Mouse (Mus musculus): Measurements from ENCODE around the gene 1810043G02Rik.
"Not testable (repeated sequence)": the region's sequence is repeated elsewhere in the genome, so short reads cannot be mapped to it uniquely, and the experiment has no call there.

The 1810043G02Rik gene

GRCm38 (mm10) chr10:78005791-78006438 is 27.6 kb downstream of the 1810043G02Rik start:
- no peak for DNase-seq

- DNase-seq = no peak
Observed at GRCm38 (mm10) chr10:78007203-78007602, 28.9 kb downstream of the 1810043G02Rik start.

DNA sequence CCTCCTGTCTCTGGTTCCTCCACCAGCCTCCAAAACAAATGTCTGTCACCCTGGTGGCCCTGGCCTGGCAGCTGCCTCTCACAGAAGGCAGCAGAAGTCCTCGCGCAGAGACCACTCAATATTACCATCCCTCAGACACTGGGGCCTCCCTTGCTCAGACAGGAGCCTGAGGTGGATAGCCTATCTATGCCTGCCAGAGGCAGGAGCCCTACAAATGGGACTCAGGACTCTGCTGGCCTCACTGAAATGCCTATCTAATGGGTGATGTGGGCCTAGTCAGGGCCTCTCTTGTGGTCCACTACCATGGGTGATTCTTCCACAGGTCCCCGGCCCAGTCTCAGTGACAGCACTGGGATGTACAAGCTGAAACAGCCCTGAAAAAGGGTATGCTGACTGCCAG is 29.8 kb downstream of the 1810043G02Rik start:
- no peak for DNase-seq

DNA sequence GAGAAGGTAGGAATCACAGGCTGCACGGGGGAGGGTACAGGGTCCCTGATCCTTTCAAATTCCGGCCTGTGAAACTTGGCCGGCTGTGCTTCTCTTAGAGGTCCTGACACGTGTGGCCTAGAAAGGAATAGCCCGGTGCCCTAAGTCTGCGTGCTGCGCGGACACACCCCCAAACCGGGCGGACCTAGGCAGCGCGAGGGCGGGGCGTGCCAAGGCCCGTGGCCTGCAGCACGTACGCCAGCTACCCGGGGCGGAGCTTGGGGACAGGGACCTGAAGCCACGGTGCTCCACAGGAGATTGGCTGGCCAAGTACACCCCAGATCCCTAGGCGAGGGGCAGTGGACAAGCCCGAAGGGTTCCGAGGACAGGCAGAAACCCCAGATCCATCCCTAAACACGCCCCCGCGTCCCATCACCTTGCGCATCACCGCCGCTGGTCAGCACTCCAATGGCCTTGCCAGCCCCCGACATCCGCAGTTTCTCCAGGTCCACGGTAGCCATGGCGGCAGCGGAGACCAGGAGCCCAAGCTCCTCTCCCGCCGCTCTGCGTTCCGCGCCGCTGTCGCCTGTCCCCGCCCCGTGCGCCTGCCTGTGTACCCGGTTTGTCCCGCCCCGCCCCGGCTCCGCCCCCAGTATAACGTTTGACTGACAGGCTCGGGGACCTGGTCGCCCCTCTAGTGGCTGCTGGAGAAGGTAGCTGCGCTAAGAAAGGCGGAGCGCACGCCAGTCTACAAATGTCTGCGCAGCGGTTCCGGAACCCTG is 31.0 kb downstream of the 1810043G02Rik start:
- DNase-seq = peak; percentile 94

DNA sequence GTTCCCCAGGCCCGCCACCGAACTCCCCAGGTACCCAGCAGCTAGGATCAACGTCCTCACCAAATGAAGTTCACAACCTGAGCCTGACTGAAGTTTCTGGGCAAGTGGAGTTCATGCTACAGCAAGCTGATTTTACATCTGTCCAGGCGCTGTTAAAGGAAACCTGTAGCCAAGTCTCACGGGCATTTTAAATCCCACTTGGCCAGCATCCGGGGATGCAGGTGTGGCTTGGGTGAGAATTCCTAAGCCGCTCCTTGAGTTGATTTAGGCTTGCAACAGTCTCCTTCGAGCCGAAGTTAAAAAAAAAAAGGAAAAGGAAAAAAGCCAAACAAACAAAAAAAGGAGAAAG is 31.6 kb downstream of the 1810043G02Rik start, which contains the start of gene Pfkl:
Gene Pfkl (minus strand): TSS at position 139 of the 349 bp plus-strand sequence.
- no peak for DNase-seq

GRCm38 (mm10) chr10:78010335-78010734 is 32.0 kb downstream of the 1810043G02Rik start:
- DNase-seq = no peak

DNA sequence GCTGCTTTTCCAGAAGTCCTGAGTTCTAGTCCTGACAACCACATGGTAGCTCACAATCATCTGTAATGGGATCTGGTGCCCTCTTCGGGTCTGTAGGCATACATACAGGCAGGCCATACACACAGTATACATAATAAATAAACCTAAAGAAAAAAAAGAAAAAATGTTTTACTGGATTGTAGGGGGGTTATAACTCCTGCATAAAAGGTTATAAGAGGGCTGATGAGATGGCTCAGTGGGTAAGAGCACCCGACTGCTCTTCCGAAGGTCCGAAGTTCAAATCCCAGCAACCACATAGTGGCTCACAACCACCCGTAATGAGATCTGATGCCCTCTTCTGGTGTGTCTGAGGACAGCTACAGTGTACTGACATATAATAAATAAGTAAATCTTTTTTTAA is 32.8 kb downstream of the 1810043G02Rik start:
- DNase-seq = not testable (repeated sequence)

DNA sequence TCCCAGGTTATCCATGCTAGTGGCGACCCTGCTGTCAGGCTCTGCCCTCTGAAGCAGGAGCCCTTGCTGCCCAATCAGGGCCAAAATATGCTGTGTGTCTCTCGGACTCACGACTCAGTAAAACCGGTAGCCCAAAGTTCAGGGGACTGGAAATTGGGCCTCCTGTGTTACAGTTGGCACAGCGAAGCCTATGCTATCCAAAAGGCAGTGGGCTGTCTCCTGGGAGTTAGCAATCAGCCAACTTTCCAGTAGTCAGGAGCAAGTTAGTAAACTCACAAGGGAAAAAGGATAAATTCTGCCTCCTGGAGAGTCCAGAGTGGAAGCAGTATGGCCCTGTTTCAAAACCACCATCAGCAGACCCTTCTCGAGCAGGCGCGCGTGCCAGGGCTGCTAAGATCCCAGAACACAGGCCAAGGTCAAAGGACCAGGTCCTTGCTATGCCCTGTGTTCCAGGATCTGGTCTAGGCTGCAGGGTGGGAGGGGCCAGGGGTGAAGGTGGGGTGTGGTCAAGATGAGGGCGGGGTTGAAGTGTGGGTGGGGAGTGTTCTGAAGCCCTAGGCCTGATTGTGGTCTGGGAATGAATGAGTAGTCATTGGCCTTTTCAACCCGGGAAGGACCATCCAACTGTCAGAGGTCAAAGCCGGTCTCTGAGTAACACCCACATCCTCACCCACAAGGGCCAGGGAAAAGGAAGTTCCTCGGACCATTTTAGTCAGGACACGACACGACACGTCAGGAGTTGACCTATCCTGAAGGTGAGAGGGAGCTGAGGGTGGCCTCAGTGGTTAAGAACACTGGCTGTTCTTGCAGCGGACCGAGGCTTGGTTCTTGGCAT is 34.6 kb downstream of the 1810043G02Rik start:
- DNase-seq = no peak

- DNase-seq = no peak
Observed at GRCm38 (mm10) chr10:78015489-78015888, 37.2 kb downstream of the 1810043G02Rik start.

- DNase-seq = no peak
Observed at GRCm38 (mm10) chr10:78016366-78016765, 38.0 kb downstream of the 1810043G02Rik start.

DNA sequence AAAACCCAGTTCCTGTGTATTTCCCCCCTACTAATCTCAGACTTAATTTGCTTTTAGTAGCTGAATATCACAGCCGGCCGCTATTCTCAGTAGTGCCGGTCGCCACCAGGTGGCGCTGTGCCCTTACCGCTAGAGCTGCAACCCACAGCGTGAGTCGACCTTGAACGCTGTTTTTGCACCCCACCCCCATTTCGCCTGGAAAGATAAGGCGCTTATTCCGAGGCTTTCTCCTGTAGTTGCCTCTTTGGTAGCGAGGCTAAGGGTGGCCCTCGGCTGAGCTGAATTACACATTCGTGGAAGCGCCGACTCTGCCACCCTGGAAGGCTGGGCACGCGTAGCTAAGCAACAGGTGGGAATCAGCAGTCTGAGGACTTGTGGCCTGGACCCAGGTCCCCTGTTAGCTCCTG is 40.5 kb downstream of the 1810043G02Rik start:
- peak; percentile 49 for DNase-seq

- no peak for DNase-seq
Observed at GRCm38 (mm10) chr10:78019291-78019690, 41.0 kb downstream of the 1810043G02Rik start.

- not testable (repeated sequence) for DNase-seq
Observed at GRCm38 (mm10) chr10:78019984-78020383, 41.7 kb downstream of the 1810043G02Rik start.

DNA sequence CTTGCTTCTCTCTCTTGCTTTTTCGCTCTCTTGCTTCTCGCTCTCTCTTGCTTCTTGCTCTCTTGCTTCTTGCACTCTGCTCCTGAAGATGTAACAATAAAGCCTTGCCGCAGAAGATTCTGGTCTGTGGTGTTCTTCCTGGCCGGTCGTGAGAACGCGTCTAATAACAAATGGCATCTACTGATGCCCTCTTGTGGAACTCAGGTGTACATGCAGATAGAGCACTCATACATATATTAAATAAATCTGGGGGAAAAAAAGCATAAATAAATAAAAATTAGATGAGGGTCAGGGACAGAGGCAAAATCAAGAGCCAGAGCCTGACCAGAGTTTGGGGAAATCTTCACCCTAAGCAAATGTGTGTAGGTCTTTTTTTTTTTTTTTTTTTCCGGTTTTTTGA is 47.1 kb downstream of the 1810043G02Rik start:
- not testable (repeated sequence) for DNase-seq

DNA sequence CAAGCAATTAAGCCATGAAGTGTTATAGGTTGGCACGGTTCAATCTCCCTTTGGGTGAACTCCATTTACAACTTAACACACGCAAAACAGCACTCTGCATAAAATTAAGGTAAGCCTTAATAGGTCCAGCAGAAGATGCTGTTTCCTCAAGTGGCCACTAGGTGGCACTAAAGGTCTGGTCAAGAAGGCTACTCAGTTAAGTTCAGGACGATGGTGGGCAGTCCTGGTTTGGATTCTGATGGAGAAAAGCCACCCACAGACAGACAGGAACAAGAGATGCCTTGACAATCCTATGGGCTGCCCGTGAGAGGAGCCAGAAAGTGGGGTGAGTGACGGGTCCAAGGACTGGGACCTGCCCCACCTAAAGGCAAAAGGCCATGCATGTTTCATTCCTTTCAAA is 49.8 kb downstream of the 1810043G02Rik start:
- DNase-seq = peak; percentile 48

DNA sequence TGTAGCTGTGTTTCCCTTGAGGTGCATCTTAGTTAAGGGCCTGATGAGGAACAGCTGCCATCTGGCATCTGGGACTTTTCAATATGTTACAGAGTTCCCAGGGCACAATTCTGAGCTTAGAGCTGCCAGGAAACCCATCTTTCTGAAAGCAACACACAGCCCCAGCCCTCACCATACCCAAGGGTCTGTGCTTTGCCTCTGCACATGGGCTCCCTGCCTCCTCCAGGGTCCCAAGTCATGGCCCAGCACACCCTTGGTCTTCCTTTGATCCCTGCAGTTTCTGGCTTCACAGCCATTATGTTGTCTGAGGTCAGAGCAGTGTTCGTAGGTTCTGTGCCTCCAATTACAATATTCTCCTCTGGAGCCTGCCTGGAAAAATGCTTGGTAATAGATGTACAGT is 50.8 kb downstream of the 1810043G02Rik start:
- DNase-seq = no peak

- DNase-seq = no peak
Observed at GRCm38 (mm10) chr10:78031987-78032386, 53.7 kb downstream of the 1810043G02Rik start.

Data from cerebellum, adult 11-12 months (tissue).